Mouse (Mus musculus) NIH3T3 (cell line): ENCODE results near the gene Kcnn3.

ENCODE experiments used
- DNase-seq: peaks from one replicate; pipeline ENCODE4 v3.0.0-alpha.2; 2012; ENCODE audit warnings: low read depth

The Kcnn3 gene

GRCm38 (mm10) chr3:89616861-89617260, 96.9 kb downstream of the Kcnn3 start:
- no peak for DNase-seq

DNA sequence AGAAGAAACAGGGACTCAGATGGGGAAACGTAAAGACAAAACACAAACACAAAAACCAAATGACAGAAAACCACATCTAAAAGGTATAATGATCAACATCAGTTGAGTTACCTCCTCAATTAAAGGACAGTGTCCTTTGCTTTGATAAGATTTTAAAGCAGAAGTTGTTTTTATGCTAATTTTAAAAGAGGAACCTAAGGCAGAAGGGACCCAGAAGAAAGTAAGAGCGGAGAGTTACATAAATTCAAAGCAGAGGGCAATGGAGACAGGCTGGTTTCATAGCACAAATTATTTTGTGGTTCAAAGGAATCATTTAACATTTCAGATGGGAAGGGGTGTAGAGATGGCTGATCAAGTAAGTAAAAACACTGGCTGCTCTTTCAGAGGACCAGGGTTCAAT, 97.4 kb downstream of the Kcnn3 start:
- no peak for DNase-seq

DNA sequence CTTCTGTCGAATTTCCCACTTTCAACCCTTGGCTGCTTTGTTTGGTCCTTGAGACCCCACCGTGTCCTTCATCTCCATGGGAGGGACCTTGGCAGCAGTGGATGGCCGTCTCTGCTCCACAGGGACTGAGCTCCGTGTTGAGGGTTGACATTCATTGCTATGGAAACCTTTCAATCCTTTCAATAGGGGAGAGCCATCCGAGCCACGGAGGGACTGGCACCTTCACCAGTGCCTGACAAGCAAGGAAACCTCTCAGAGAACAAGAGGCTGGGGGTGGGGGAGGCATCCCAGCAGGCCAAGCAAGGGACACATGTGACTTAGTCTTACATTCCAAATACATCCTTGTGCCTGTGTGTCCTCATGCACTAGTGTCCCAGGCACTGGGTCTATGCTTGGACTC, 102.9 kb downstream of the Kcnn3 start:
- no peak for DNase-seq

DNA sequence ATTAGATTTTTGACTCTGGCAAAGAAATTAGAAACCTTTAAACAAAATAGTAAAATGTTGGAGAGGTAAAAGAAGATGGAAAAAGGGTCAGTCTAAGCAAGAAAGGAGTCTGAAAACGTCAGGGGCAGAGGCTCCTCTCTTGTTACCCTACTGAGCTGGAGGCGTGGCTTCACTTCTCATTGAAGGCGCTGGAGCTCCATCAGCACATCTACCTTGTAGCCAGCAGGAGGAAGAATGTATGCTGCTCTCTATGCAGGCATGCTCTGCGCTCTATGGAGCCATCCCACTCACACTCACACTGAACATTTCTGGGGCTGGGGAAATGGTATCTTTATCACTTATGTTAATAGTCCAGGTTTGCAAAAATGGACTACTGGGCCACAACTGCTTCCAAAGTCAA, 103.6 kb downstream of the Kcnn3 start:
- no peak for DNase-seq

GRCm38 (mm10) chr3:89624001-89624400, 104.0 kb downstream of the Kcnn3 start:
- DNase-seq: peak; percentile 9

GRCm38 (mm10) chr3:89624814-89625445, 105.0 kb downstream of the Kcnn3 start:
- peak; percentile 34 for DNase-seq

DNA sequence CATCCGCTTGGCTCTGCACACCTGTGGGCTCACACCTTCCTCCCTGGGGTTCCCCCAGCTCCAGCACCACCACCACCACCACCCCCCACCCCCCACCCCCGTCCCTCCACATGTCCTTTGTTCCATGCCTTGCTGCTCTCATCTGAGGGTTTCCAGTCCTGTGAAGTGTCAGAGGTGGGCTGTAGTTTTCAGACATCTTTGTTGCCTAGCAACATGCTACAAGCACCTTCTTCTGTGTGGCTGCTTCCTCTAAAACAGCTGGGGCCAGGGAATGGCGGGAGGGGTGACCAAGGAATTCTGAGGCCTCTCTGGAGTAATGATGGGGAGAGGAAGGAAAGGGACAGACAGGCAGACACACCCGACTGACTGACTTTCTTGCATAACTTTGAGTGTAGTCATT, 106.6 kb downstream of the Kcnn3 start:
- no peak for DNase-seq

DNA sequence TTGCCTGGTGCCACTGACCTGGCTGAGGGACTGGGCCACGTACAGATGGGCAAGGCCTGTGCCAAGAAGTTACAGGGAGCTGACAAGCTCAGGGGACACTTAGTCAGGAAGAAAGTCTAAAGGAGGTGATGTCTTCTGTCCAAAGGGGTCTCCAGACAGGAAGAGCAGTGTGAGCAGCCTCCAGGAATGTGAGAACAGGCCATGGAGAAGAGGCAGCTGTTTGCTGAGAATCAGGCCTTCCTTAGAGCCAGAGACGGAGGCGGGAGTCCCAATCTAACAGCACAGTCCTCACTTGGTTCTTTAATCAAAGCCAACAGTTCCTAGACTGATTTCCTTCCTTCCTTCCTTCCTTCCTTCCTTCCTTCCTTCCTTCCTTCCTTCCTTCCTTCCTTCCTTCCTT, 109.8 kb downstream of the Kcnn3 start:
- no peak for DNase-seq

DNA sequence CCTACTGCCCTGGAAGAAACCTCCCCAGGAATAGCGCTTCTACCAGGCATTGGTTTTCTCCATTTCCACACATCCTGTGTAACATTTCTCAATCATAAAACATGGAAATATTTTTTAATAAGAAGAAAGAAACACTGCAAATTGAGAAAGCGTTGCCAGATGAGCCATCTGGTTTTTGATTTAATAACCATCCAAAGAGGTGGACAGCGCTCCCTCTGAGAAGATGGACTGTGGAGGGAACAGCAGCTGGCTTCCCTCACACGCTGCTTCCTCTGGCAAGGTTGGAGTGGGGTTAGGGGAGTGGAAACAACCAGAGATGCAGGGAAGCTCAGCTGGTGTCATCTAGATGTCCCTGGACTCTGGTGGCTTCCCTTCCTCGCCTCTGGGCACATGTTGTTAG, 111.8 kb downstream of the Kcnn3 start:
- DNase-seq: no peak

GRCm38 (mm10) chr3:89633531-89633930, 113.6 kb downstream of the Kcnn3 start:
- no peak for DNase-seq

DNA sequence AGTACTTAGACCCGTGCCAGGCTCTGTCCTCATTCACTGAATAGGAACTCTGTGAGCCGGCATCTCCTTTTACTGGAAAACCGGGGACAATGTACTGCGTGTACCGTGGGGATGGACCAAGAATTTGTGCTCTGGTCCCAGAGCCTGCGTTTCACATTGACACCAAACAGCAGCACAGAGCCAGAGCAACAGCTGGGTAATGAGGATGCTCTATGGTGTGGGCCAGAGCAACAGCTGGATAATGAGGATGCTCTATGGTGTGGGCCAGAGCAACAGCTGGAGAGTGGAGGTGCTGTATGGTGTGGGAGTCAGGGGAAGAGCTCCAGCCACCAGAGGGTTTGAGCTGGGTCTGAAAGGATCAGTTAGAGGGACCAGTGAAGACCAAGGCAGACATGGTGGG, 114.0 kb downstream of the Kcnn3 start:
- no peak for DNase-seq

DNA sequence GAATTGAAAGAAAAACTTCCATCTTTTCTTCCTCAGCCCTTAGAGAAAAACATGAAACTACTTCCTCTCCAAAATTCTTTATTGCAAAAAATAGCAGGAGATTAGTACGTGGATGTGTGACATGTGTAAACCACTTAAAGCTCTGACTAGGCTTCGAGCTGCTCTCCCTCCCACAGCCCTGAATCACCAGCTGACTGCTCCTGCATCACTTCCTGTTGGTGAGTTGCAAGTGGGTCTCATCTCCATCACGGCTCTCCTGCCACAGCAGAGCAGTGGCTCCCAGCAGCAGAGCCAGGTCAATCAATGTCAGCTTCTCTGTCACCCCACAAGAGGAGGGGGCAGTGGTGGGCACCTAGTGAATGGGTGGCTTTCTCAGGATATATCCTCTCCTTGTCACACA, 120.8 kb downstream of the Kcnn3 start:
- peak; percentile 18 for DNase-seq

DNA sequence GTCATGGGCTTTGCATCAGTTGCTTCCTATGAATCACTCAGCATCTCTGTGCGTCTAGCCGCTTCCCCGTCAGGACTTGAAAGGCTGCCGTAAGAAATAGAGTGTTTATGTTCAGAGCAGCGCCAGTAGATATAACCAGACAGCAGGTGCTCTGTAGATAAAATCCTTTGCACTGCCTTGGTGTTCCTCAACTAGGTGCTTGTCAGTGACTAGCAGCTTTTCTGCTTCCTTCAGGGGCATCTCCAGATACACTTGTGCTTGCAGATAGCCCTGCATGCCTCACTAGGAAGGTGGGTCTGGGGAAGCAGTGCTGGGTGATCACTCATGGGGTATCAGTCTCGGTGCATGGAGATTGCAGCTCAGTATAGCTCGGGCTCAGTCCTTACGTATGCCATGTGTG, 123.4 kb downstream of the Kcnn3 start:
- no peak for DNase-seq

- peak; percentile 17 for DNase-seq
Observed at GRCm38 (mm10) chr3:89646813-89647255, 126.9 kb downstream of the Kcnn3 start.

DNA sequence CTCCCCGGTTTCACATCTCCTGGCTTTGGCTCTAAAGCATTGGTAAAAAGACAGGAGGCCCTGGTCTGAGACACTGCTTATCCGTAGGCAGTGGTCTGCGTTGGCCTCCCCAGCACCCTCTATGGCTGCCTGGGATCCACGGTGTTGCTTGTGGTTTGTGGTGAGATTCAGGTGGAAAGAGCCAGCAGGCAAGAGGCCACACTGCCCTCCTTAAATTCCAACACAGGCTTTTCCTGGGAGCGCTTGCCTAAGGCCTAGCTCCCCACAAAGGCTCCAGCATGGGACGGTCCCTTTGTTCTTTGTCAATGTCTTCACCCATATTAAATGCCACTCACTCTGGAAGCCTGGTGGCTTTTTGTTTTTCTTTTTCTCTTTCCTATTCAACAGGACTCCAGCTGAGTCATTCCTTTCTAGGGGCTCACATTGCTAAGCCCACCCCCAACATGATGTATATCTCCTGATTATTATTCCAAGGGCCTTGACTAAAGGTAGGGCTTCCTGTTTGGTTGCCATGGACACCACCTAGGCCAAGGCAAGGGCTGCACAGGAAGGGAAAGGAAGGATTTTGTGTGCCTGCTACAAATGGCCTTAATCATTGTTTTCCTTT, 127.4 kb downstream of the Kcnn3 start:
- no peak for DNase-seq

GRCm38 (mm10) chr3:89649890-89650289, 129.9 kb downstream of the Kcnn3 start:
- DNase-seq: no peak

DNA sequence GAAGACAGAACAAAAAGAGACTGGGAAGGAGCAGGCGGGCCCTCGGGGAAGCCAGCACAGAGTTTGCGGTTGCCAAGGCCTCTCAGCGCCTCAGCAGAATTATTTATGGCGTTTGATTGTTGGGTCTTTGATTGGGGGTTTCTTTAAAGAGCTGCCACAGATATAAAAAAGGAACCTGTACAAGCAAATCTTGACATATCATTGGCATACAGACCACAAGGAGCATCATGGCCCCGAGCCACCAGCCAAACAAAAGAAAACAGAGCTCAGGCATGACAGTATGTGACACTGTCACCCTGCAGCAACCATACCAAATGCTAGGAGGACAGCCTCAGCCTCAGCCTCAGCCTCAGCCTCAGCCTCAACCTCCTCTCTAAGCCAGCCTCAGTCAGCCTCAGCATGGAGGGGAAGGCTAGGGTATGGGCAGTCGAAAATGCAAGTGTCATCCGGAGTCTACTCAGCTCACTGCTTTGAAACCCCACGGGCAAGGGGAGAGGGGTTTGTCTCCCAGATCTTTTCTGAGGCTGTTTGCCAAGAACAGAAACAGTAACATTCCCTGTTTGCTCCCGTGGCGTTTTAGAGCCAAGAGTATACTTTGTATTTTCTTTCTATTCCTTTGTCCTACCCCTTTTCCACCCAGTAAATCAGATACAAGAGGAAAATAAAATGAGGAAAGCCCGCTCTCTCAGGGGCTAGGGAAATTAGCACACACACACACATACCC, 133.4 kb downstream of the Kcnn3 start:
- DNase-seq: no peak

- no peak for DNase-seq
Observed at GRCm38 (mm10) chr3:89657092-89657491, 137.1 kb downstream of the Kcnn3 start.

GRCm38 (mm10) chr3:89658457-89658856, 138.5 kb downstream of the Kcnn3 start:
- no peak for DNase-seq

GRCm38 (mm10) chr3:89659938-89660620, 140.1 kb downstream of the Kcnn3 start:
- no peak for DNase-seq

DNA sequence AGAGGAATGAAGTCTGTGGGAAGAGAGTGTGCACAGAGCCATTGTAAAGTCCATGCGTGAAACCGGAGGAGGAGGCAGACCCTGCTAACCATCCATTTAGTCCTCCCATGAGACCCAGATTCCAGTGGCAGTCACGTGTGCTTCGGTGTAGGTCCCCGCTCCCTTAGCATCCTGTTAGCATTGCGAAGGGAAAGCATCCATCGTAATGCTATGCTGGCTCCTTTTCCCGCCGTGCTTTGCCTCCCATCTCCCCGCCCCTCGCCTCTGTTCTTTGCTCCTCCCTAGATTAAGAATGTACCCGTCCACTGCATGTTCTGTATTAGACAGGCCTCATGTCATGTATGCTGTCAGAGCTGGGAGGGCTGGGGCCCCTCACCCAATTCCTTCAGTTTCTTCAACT, 144.8 kb downstream of the Kcnn3 start:
- DNase-seq: no peak

GRCm38 (mm10) chr3:89667131-89667530, 147.2 kb downstream of the Kcnn3 start:
- no peak for DNase-seq

DNA sequence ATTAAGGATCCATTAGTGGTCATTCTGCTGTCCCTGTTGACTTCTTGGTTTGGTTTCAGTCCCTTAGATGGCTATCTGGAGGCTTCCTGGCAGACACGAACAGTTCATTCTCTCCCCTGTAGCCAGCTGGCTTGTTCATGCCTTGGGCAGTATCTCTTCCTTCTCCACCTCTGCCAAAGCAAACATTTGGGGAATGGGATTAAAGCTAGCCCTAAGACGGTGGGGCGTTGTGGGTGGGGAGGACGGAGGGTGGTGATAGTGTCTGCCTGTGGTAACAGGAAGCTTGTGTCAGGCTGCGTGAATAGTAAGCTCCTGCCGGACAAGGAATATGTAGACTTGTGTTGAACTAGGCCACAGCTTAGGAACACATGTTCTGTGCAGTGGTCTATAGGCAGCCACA, 151.4 kb downstream of the Kcnn3 start:
- DNase-seq: no peak
